Mouse (Mus musculus): ENCODE data around the gene Nfat5.

- TF ChIP-seq CTCF (IDR thresholded peaks at IDR 0.05; ENCODE audit: control insufficient read depth, insufficient read depth, insufficient replicate concordance, low read depth, low read length) (no peak), POLR2A (IDR thresholded peaks at IDR 0.05; ENCODE audit: control insufficient read depth, low read depth, low read length) (no peak)
Observed at GRCm38 (mm10) chr8:107244218-107244617, 49.1 kb upstream of the Nfat5 start.
